Mouse (Mus musculus) spleen, adult 2 months (tissue): Measurements from ENCODE around the gene Dcxr.

Experiments
- CTCF ChIP-seq: fragments of 200-500 bp; IDR thresholded peaks from 2 replicates; pipeline ENCODE4 v1.5.1; 2011; ENCODE audit warnings: mild to moderate bottlenecking, inconsistent platforms; ENCODE audit not compliant: insufficient read depth, insufficient read length, insufficient replicate concordance; ENCODE audit errors: extremely low read depth
- POLR2A ChIP-seq: fragments of 200-500 bp; IDR thresholded peaks from 2 replicates; pipeline ENCODE4 v1.6.1; 2011; ENCODE audit warnings: low read depth, low read length, inconsistent platforms

DNA sequence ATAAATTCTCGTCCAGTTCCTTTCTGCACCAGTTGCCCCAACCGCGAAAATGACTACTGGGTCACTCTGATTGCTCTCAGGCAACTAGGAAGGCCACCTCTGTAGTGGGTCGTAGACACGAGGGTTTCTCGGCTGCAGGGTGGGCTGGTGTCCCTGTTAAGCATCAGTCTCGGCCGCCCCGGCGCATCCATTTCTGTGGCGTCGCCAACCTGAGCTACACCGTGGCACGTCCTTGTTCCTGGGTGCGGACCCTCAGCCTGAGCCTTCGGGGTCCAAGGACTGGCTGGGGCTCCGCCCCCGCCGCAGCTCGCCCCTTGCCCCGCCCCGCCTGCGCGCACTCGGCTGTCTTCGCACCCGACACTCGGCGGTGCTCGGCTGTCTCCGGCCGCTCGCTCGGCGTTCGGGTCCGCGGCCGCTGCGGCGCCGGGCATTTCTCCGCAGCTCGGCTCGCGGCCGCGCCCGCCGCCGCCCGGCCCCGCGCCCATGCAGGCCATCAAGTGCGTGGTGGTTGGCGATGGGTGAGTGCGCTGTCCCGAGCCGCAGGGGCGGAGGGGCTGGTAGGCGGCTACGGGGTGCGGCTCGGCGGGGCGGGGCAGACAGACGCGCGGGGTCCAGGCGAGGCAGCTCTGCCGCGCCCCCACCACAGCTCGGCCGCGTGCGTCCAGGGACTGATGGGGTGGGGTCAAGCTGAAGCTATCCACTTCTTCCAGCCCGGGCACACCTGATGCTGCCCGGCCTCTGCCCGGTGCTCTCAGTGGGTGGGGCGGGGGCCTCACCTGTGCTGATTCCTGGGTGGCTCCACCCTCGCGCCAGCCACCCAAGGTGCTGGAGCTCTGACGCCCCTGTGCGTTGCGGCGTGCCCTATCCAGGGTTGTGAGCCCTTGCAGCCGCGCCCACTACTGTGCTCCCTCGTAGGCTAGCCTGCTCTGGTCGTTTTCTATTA lies 5.7 kb downstream of the Dcxr start, which contains the start of gene Rac3:
- TF ChIP-seq CTCF (no peak), POLR2A (no peak)
